Mouse (Mus musculus) forebrain, embryonic 14.5 days (tissue): ENCODE data around the gene Mrpl49. TPM values are rescaled to one million over a fixed set of nuclear protein-coding genes. Genes with fewer than 3 reads are reported as not detected.

Experiments
- ATAC-seq: fragments of 200-750 bp; cut with Nextera tagmentation; 2 replicates; pipeline ENCODE4 v1.8.0; 2017; ENCODE audit warnings: mild to moderate bottlenecking, moderate library complexity
- DNase-seq: peaks from one replicate; pipeline ENCODE4 v3.0.0-alpha.2; 2015; ENCODE audit warnings: low spot score
- H3K27ac ChIP-seq: fragments of 300-500 bp; sonication (generic); 2 replicates; pipeline ENCODE4 v1.5.1; 2014; ENCODE audit warnings: low read depth, mild to moderate bottlenecking, control low read depth, low read length, moderate library complexity
- H3K27me3 ChIP-seq: fragments of 300-500 bp; sonication (generic); replicated peaks from 2 replicates; pipeline ENCODE4 v1.6.1; 2014; ENCODE audit warnings: low read length, control low read depth, mixed read lengths; ENCODE audit not compliant: control insufficient read depth, insufficient read depth
- H3K36me3 ChIP-seq: fragments of 300-500 bp; sonication (generic); 2 replicates; pipeline ENCODE4 v1.6.1; 2014; ENCODE audit warnings: low read length, control low read depth; ENCODE audit not compliant: control insufficient read depth, insufficient read depth
- H3K4me1 ChIP-seq: fragments of 300-500 bp; sonication (generic); 2 replicates; pipeline ENCODE4 v1.6.1; 2014; ENCODE audit warnings: antibody characterized with exemption, low read length, control low read depth; ENCODE audit not compliant: control insufficient read depth, insufficient read depth
- H3K4me2 ChIP-seq: fragments of 300-500 bp; sonication (generic); 2 replicates; pipeline ENCODE4 v1.6.1; 2014; ENCODE audit warnings: mild to moderate bottlenecking, control low read depth, low read length
- H3K4me3 ChIP-seq: fragments of 300-500 bp; sonication (generic); 2 replicates; pipeline ENCODE4 v1.5.1; 2014; ENCODE audit warnings: low read depth, low read length, control low read depth
- H3K9ac ChIP-seq: fragments of 300-500 bp; sonication (generic); 2 replicates; pipeline ENCODE4 v1.6.1; 2014; ENCODE audit warnings: mild to moderate bottlenecking, low read length, control low read depth, moderate library complexity
- H3K9me3 ChIP-seq: fragments of 300-500 bp; sonication (generic); replicated peaks from 2 replicates; pipeline ENCODE4 v1.6.1; 2016; ENCODE audit warnings: low read length, control low read depth, mixed read lengths; ENCODE audit not compliant: control insufficient read depth
- WGBS: fragments of 180-500 bp; shearing (Covaris S2); extraction: QIAGEN DNeasy Blood & Tissue Kit; methylation state at CpG from one replicate; pipeline ENCODE4 v1.1.7; 2014; 5-methylcytosine and 5-hydroxymethylcytosine counted together
- polyA plus RNA-seq: library from polyadenylated mRNA; unstranded; fragments of >200 nt; fragmentation: Nextera tagmentation; extraction: Ambion mirVana; gene quantifications from 2 replicates; pipeline ENCODE4 v1.2.1, GENCODE M21; 2014

Mrpl49 gene
- polyA plus RNA-seq, 1 experiment from 2014 or later = 85.5 TPM

- no peaks in the 10 kb centered on the region for H3K4me1 ChIP-seq
- DNase-seq = no peak
- no peak overlapping the region for H3K4me3 ChIP-seq
- no peaks in the 10 kb centered on the region for H3K9me3 ChIP-seq
- no peaks in the 10 kb centered on the region for H3K27me3 ChIP-seq
- no peak for ATAC-seq
- H3K4me2 ChIP-seq = no peak overlapping the region
- H3K27ac ChIP-seq = no peak overlapping the region
- 74% methylated on average over 14 of the region's 14 CpGs for WGBS
- H3K36me3 ChIP-seq = no peaks in the 10 kb centered on the region
- H3K9ac ChIP-seq = no peak overlapping the region
These were observed 26.9 kb downstream of the Mrpl49 start for GRCm38 (mm10) chr19:6030520-6031280.

- Histone ChIP-seq H3K36me3 (no peaks in the 10 kb centered on the region), H3K4me3 (no peak overlapping the region), H3K9ac (no peak overlapping the region), H3K9me3 (no peaks in the 10 kb centered on the region), H3K27me3 (no peaks in the 10 kb centered on the region), H3K4me1 (no peaks in the 10 kb centered on the region), H3K4me2 (no peak overlapping the region), H3K27ac (no peak overlapping the region)
- ATAC-seq (no peak), DNase-seq (no peak)
- 80% methylated on average over 9 of the region's 9 CpGs for WGBS
These were observed 28.2 kb downstream of the Mrpl49 start for GRCm38 (mm10) chr19:6029426-6029825.

GRCm38 (mm10) chr19:6028991-6029390 lies 28.6 kb downstream of the Mrpl49 start:
- ATAC-seq (no peak), DNase-seq (no peak)
- H3K9ac ChIP-seq = no peak overlapping the region
- no peak overlapping the region for H3K27ac ChIP-seq
- no peaks in the 10 kb centered on the region for H3K27me3 ChIP-seq
- no peak overlapping the region for H3K4me3 ChIP-seq
- H3K36me3 ChIP-seq = no peaks in the 10 kb centered on the region
- H3K9me3 ChIP-seq = no peaks in the 10 kb centered on the region
- no peaks in the 10 kb centered on the region for H3K4me1 ChIP-seq
- WGBS = 91% methylated on average over 6 of the region's 6 CpGs
- no peak overlapping the region for H3K4me2 ChIP-seq

- no peaks in the 10 kb centered on the region for H3K36me3 ChIP-seq
- no peak overlapping the region for H3K4me3 ChIP-seq
- H3K4me2 ChIP-seq = no peak overlapping the region
- no peaks in the 10 kb centered on the region for H3K4me1 ChIP-seq
- ATAC-seq (no peak), DNase-seq (no peak)
- no peak overlapping the region for H3K9ac ChIP-seq
- no peaks in the 10 kb centered on the region for H3K9me3 ChIP-seq
- WGBS = 86% methylated on average over 7 of the region's 7 CpGs
- no peaks in the 10 kb centered on the region for H3K27me3 ChIP-seq
- no peak overlapping the region for H3K27ac ChIP-seq
These were observed 33.7 kb downstream of the Mrpl49 start for GRCm38 (mm10) chr19:6023930-6024329.

- no peaks in the 10 kb centered on the region for H3K4me1 ChIP-seq
- H3K9me3 ChIP-seq = no peaks in the 10 kb centered on the region
- 65% methylated on average over 8 of the region's 8 CpGs for WGBS
- H3K4me3 ChIP-seq = no peak overlapping the region
- DNase-seq = no peak
- H3K9ac ChIP-seq = no peak overlapping the region
- H3K27ac ChIP-seq = no peak overlapping the region
- H3K27me3 ChIP-seq = no peaks in the 10 kb centered on the region
- H3K4me2 ChIP-seq = no peak overlapping the region
- no peak for ATAC-seq
- no peaks in the 10 kb centered on the region for H3K36me3 ChIP-seq
These were observed 34.5 kb downstream of the Mrpl49 start for GRCm38 (mm10) chr19:6023059-6023458.

- Histone ChIP-seq H3K36me3 (no peaks in the 10 kb centered on the region), H3K27me3 (peaks cover 12% of the 10 kb centered on the region), H3K9ac (no peak overlapping the region), H3K4me3 (no peak overlapping the region), H3K4me1 (no peaks in the 10 kb centered on the region; the same call in 1 of the 2 replicates), H3K9me3 (no peaks in the 10 kb centered on the region), H3K27ac (no peak overlapping the region), H3K4me2 (no peak overlapping the region)
- WGBS = 50% methylated on average over 3 of the region's 3 CpGs
- DNase-seq (no peak), ATAC-seq (no peak)
These were observed 37.3 kb downstream of the Mrpl49 start for GRCm38 (mm10) chr19:6020276-6020675.

- H3K9ac ChIP-seq = no peak overlapping the region
- 30% methylated on average over 15 of the region's 15 CpGs for WGBS
These were observed 39.2 kb downstream of the Mrpl49 start for GRCm38 (mm10) chr19:6018142-6019089.

GRCm38 (mm10) chr19:6016532-6016931 lies 41.1 kb downstream of the Mrpl49 start:
- H3K4me2 ChIP-seq = no peak overlapping the region
- H3K9me3 ChIP-seq = no peaks in the 10 kb centered on the region
- H3K4me1 ChIP-seq = no peaks in the 10 kb centered on the region; the same call in 1 of the 2 replicates
- peak; percentile 43 for DNase-seq
- no peak overlapping the region for H3K27ac ChIP-seq
- WGBS = 50% methylated on average over 7 of the region's 7 CpGs
- peaks cover 12% of the 10 kb centered on the region for H3K27me3 ChIP-seq
- ATAC-seq = no peak
- no peak overlapping the region for H3K4me3 ChIP-seq
- no peak overlapping the region for H3K9ac ChIP-seq
- no peaks in the 10 kb centered on the region for H3K36me3 ChIP-seq

More at GRCm38 (mm10) chr19:6018142-6019089, 39.2 kb downstream of the Mrpl49 start:
- Histone ChIP-seq H3K4me2 (no peak overlapping the region), H3K27ac (no peak overlapping the region), H3K4me1 (no peaks in the 10 kb centered on the region; the same call in 1 of the 2 replicates), H3K27me3 (peaks cover 12% of the 10 kb centered on the region), H3K4me3 (no peak overlapping the region), H3K36me3 (no peaks in the 10 kb centered on the region), H3K9me3 (no peaks in the 10 kb centered on the region)
- DNase-seq = peak; percentile 89
- no peak for ATAC-seq
